Mouse (Mus musculus) thymus, postnatal 14 days (tissue): ENCODE measurements around the gene Rora.
"Not testable (repeated sequence)": the region's sequence is repeated elsewhere in the genome, so short reads cannot be mapped to it uniquely, and the experiment has no call there.

Experiments
- DNase-seq: peaks from one replicate; pipeline ENCODE4 v3.0.0; 2021

Rora gene

GRCm38 (mm10) chr9:69023314-69023713 is 369.7 kb downstream of the Rora start:
- peak; percentile 23 for DNase-seq

DNA sequence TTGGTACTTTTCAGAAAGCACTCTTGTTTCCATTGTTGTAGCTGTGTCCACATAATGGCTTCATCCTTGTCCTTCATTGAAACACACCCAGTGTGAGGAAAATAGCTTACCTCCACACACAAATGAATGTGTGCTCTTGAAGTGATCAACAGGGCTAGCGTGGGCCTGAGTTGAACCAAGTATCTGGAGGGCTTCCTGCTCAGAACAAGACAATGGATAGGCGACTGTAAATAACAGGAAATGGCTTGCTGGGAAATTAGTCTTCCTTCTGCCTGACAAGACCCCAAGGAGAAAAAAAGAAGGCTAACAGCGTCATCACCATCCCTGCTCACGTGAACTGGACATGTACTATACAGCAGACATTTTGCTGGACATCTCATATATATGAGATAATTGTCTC is 374.6 kb downstream of the Rora start:
- DNase-seq = no peak

- DNase-seq = peak; percentile 83
Observed at GRCm38 (mm10) chr9:69034301-69034871, 380.8 kb downstream of the Rora start.

GRCm38 (mm10) chr9:69035456-69035855 is 381.9 kb downstream of the Rora start:
- no peak for DNase-seq

GRCm38 (mm10) chr9:69036296-69036695 is 382.7 kb downstream of the Rora start:
- DNase-seq = peak; percentile 74

- no peak for DNase-seq
Observed at GRCm38 (mm10) chr9:69043920-69044613, 390.5 kb downstream of the Rora start.

GRCm38 (mm10) chr9:69044614-69045133 is 391.1 kb downstream of the Rora start:
- no peak for DNase-seq

- no peak for DNase-seq
Observed at GRCm38 (mm10) chr9:69045908-69046307, 392.3 kb downstream of the Rora start.

DNA sequence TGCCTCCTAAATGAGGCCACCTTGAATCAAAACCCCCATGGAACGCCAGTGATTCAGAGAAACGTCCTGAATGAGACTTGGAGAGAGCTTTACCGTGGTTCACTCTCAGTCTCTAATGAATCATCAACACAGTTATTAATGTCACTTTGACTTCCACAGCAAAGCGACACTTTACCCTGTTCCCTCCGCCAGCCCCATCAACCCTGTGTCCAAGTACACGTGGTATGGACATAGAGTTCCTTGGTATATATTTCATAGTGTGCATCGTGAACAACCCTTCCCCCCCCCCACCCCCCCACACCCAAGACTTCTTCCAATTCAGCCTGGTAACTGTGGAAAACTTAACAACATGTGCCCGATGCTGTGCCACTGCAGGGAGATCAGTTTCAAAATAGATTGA is 397.3 kb downstream of the Rora start:
- no peak for DNase-seq

- DNase-seq = no peak
Observed at GRCm38 (mm10) chr9:69051890-69052289, 398.3 kb downstream of the Rora start.

- DNase-seq = no peak
Observed at GRCm38 (mm10) chr9:69055302-69055701, 401.7 kb downstream of the Rora start.

DNA sequence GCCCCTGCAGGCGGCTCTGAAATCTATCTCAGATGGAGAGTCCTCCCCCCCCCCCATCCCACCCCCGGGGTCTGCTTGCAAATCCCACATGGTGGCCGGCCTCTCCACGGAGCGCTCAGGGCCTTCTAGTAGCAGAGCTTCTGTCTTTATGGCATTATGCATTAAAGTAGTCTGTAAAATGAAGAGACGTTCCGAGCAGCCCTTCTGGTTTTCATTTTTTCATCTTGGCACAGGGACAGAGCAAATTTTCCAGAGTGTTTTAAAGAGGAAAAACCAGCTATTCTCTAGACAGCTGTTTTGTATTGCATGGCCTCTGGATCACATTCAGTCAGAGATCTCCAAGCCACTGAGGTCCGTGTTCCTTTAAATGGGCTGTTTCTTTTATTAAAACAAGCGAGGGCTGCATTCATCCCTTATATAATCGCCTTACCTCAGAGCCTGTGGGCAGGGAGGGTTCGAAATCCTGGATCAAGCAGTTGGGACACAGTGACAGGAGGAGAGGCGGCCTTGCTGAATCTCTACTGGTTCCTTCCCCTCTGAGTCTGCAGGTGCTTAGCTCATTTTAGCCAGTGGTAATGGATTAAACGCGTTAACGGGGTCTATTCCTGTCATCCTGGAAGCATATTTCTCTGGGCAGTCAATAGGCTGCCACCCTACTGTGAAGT is 417.7 kb downstream of the Rora start:
- DNase-seq = no peak

DNA sequence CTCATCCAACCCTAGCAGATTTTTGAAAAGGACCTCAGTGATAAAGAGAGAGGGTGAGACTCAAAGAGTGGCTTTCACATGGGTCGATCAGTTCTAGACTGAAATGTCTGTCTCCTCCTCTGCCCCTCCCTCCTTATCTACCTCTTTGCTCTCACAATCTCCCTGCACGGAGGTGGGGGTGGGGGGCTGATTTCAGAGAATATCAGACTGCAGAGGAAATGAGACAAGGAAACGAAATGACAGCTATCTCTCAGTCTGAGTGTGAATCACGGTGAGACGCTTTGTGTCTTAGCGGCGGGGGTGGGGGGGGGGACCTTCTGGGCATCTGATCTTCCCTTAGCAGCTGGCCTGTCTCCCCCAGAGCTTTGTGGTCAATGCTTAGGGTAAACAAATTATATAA is 419.7 kb downstream of the Rora start:
- DNase-seq = peak; percentile 66

GRCm38 (mm10) chr9:69084086-69084719 is 430.6 kb downstream of the Rora start:
- DNase-seq = no peak

- no peak for DNase-seq
Observed at GRCm38 (mm10) chr9:69084720-69085661, 431.4 kb downstream of the Rora start.

DNA sequence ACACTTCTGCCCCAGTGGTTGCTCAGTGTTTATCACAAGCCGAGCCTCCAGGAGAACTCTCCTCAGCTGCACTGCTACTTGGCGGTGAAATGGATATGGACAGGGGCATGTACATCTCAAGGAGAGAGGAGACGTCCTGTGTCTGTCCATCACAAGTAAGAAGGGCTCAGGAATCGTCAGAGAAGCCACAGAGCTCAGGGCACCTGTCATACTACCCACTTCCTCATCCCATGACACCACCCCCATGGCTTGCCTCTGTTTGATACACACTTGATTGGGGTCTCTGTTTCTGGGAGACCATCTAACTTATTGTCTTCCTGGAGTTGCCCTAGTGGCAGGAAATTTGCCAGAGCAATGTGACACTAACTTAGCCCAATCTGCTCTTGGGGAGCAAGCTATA is 433.3 kb downstream of the Rora start:
- no peak for DNase-seq

- no peak for DNase-seq
Observed at GRCm38 (mm10) chr9:69087325-69087724, 433.7 kb downstream of the Rora start.

GRCm38 (mm10) chr9:69090749-69091270 is 437.2 kb downstream of the Rora start:
- no peak for DNase-seq

DNA sequence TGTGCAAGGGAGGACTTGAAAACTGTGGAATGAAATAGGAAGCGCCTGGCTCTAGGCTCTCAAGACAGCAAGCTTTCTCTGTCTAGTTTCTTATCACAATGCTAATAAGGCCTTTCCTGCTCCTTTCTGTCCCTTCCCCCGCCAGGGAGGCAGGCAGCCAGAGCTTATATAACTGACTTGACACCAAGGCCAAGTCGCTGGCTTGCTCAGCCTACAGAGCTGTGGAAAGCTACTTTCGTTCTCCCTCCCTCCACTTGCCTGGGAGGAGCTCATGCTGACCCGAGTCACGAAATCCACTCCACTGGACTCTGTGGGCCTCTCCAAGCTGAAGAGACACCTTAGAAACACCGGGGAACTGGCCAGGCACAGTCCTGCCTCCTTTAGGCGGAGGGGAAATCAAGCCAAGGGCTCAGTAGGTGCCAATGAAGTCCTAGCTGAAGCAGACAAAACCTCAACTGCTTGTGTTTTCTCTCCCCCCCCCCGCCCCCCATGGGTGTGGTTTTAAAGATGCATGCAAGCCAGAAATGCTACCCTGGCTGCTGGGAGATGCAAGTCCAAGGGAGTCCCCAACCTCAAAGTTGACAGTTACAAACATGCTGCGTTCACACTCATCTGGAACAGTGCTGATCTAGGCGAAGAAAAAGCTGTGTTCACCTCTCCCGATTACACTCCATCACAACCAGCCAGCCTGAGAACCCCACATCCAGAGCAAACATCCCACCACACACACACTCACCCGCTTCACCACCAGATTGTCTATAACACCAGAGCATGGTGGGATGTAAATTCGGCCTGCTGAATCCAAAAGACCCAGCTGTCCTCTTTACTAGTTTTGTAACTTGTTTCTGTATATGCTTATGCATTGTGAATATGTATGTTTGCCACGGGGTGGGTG is 438.8 kb downstream of the Rora start:
- peak; percentile 16 for DNase-seq

DNA sequence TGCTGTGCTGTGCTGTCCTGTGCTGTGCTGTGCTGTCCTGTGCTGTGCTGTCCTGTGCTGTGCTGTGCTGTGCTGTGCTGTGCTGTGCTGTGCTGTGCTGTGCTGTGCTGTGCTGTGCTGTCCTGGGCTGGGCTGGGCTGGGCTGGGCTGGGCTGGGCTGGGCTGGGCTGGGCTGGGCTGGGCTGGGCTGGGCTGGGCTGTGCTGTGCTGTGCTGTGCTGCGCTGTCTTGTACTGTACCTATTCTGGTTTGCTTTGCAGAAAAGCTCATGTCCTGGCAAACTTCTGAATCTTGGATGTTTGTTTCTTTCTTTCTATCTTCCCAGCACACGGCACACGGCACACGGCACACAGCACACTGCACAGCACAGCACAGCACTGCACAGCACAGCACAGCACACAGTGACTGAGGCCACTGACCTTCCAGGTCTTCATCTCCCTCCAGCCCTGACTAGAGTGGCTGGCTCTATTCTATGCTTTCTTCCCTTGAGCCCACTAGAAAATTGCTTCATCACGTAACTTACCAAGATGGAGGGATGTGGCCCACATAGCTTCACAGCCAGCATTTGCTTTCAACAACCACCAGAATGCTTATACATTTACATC is 446.7 kb downstream of the Rora start:
- not testable (repeated sequence) for DNase-seq

DNA sequence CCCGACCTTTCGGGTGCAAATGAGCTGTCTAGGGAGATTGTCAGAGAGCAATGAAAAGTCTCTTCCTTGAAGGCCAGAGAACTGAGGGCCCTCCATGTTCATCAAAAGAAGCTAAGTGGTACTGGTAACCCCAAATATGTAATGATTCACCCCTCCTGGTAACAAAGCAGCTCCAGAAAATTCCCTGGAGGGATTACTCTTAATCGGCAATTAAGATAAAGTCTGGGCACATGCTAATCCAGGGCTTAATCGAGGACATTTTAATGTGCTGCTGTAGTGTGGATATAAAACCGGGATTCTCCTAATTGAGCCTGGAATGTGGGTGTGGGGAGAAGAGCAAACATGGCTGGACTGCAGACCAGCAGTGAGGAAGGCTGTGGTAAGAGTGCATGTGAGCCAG is 450.7 kb downstream of the Rora start:
- DNase-seq = no peak
